Mouse (Mus musculus) cerebellum, adult 8-10 months (tissue): Measurements from ENCODE around the gene Prn.
A peak's percentile ranks its signal among the peaks of the same experiment; 100 is the strongest.

Source experiments
- DNase-seq: peaks from one replicate; pipeline ENCODE4 v3.0.0; 2022

Prn gene

DNA sequence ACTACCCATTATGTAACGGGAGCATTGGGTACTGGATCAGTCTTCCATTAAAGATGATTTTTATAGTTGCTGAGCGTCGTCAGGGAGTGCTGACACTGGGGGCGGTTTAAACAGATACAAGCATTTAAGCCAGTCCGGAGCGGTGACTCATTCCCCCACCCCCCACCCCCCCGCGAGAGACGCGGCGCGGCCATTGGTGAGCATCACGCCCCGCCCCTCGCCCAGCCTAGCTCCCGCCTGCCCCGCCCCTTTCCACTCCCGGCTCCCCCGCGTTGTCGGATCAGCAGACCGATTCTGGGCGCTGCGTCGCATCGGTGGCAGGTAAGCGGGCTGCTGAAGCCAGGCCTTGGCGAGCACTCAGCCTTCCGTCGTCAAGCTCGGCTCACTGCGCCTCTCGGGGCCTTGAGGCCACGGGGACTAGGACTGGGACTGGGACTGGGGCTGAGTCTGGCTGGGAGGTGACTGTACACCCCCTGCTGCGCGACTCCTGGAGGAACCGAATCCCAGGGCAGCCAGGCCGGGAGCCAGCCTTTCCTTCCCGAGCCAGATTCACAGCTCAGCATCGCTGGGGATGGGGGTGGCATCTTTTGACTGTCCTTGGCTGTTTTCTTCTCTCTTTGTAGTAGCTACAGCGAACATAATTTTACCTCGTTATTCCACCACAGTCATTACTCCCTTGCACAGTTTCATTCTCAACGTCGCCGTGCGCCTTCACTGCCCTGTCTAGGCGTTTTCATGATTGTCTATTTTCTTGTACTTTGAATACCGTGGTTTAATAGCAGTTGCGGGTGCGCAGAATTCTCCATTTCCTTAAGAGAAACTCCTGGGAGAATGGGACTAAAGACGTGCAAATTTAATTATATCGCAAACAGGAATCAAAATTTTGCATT, at the start of gene Prn, which contains the start of gene Prnp:
Prn (plus strand) TSS at position 275 of the 890 bp plus-strand sequence.
Prnp (plus strand) TSS at position 246 of the 890 bp plus-strand sequence.
- peak; percentile 92 for DNase-seq

DNA sequence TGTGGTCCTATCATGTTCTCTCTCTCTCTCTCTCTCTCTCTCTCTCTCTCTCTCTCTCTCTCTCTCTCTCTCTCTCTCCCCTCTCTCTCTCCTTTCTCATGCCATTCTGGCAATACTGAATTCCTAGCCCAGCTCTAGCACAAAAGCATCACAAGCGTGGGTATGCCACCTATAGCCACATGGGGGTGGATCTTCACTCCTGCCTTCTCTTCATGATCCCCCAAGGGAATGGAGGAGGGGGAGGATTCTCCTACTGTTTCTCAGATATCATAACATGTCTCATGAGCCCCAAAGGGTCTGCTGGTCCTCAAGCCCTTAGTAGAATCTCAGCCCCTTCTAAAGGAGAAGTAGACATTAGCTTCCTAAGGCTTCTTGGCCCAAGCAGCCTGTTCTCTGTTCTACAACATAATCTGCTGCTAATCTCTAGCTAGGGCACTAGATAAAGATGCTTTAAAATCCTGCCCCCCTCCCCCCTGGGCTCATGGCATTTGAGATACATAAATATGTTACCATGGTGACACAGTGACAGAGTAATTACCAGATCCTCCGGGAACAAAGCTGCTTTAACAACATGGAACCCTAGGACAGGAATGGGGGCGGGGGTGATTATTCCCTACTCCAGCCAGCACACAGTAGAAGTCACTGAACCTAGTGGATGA, 47.0 kb upstream of the Prn start:
- DNase-seq = no peak

DNA sequence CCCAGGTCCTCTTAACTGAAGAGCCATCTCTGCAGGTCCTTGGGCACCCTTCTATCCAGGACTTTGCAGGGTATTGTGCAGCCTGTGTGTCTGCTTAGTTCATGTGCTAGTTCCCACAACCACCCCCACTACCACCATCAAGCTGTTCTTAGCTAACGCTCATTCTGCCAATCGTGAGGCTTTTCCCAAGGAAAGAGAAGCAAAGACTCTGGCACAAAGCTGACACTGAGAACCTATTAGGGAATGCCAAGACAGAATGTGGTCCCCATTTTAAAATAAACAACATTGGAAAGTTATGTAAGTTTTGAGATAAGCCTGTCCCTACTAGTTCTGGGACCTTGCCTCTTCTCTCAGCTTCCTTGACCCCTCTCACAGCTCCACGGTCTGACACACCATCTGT, 46.3 kb upstream of the Prn start:
- no peak for DNase-seq

DNA sequence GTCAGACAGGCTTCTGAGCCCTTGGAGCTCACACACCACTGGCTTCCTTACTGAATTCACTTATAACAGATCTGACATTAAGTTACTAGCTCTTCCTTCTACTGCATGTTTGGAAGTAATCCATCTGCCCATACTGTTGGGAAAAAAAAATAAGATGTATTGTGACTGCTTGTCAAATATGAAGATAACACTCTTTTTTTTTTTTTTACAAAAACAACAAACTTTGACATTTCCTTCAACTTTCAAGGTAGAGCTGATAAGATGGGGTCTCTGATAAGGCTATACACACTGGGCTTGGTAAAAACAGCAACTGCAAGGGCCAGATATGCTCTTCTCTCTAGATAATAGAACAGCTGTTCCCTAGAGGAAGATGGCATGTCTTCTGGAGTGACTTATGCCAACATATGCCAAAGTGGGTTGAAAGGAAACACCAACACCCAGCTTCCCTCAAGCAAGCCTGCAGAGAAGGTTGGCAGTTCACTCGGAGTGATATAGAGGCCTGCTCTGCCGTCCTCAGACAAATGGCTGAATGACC, 45.4 kb upstream of the Prn start:
- DNase-seq = no peak

DNA sequence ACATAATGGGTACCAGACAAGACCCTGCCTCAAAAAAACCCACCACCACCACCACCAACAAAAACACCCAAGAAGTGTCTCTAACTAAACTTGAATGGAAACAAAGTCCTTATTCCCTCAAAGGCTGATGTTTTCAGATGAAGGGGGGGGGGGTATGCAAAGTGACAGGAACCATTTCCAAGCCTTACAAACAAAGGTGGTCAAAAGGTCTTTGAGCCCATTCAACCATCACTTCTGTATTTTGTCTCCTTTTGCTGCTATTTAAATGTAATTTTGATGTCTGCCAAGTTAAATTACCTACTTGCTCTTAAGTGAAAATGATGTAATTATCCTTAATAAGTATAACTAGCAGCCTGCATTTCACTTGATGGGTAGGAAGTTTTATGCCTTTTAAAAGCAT, 43.1 kb upstream of the Prn start:
- DNase-seq = no peak

DNA sequence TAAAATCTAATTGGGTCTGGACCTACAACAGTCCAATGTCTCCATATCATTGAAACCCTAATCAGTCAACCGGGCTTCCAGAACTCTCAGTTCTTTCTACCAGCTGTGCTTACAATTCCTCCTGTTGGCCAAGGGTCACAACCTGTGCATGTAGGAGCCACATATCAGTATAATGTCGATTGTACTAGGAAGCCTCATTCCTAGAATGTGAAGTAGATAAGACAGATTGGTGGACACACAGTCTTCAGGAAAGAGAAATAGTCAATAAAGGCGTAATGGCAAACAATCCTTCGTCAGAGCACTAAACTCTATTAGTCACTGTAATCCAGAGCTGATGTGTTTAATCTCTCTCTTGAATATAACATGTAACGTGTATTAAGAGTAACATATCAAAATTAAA, 40.8 kb upstream of the Prn start:
- DNase-seq = no peak

DNA sequence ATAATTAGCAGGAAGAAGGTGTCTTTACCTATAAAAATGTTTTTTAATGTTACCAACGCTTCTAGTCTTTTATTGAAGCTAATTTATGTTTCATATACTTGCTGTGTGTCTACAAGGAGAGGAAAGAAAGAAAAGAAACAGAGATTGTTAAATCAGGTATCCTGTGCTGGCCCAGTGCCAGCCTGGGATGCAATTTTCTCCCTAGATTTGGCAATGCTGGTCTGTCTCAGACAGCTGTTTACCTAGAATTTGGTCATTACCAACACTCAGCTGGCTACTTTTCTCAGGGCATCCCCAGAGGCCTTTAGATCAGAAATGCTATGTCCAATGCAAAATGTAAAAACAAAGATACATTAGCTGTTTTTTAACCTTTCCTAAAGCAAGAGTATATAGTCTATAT, 36.4 kb upstream of the Prn start:
- DNase-seq = no peak

DNA sequence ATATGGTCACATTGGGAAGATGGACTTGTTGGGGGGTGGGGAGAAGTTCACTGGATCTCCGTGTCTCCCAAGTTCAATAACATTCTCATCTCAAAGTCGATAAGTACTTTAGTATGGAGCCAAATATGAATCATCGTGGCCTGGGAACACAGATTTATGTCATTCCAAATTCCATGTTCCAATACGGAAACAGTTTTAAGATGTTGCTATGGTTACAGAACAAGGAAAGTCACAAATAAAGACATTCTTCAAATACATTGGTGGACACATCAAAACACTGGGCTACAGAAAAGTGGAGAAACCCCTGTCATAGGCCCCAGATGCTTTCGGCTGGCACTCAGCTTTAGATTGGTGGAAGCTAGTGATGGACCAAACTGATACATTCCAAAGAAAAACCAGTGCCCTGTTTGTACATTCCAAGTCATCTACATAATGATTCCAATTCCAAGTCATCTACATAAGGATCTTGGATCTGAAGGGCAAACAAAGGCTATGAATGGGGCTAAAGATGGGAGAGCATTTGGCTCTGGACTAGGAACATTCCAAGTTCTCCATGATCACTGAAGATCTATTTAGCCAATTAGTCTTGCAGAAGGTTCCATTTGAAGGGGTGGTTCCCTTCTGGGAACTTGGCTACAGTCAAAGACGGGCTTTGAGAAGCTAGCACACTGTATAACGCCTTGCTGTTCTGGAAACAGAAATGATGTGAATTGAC, 33.0 kb upstream of the Prn start:
- no peak for DNase-seq

DNA sequence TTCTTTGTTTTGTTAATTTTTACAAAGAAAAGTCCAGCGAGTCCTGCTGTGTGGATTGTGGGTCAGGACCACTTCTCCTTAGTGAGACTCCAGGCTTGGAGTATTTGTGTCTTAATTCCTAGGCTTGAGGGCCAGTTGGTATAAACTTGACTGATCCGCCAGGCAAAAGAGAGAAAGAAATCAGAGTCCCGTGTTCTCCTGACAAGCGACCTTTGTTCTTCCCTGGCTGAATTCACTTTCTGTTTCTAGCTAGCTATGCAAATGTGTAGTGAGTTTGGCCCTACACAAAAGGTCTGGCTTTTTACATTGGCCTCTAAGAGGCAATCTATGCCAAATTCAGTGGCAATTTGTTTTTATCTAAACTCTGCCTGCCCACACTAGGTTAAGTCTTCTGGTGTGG, 28.0 kb upstream of the Prn start:
- no peak for DNase-seq

DNA sequence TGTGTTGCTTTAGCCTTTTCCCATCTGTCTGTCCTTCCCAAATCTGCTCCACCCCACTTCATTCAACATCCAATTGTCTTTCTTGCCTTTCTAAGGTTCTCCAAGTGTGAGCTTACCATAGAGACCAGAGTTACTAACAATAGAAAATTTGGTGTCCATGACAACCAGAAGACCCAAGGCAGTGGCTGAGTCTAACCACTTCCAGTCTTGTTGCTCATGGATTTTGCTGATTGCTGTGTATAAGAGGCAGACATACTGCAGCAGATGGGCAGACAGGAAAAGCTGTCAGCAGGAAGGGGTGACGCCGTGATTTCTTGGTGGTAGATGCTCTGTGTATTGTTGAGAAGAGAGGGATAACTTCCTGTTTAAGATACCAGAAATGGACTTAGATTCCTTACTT, 26.6 kb upstream of the Prn start:
- DNase-seq = no peak

DNA sequence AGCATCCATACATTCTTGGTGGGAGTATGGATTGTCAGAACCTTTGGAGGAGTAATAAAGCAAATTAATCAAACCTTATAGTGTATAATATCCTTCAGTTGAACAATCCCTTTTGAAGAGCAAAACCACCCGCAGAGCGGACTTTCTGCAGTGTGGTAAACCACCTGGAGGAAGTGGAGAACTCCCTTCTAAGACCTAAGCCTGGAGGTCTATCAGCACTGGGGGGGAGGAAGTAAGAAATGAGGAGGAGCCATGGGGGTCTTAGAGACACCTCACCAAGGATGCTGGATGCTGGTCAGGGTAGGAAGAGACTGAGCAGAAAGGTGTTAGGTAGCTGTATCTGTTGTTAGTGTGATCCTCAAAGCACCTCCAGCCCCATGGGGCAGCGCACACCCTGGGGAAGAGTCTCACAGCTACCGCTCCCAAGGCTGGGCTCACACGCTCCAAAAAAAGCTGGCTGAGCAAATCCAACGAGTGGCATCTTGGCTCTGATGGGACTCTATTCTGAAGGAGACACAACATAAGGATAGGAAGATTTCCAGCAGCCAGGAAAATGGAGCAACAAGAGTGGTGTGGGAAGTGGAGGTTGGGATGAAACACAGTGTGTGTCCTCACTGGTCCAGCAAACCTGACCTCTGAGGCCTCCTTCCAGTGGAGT, 23.1 kb upstream of the Prn start:
- no peak for DNase-seq

DNA sequence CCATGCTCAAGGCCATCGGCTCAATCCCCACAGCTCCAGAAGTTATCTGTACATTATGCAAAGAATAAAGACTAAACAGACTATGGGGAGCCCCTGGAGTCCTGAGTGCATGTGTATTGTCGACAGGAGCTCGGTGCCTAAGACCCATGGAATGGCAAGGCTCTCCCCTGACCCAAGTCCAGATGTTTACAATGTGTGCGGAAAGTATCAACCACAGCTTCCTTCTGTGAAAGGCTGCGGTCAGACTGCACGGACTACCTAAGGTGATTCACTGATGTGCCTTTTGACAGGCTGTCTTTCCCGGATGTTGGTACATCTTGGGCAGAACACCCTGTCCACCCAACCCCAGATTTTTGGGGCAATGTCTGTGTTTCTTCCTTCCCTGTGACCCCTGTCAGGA, 21.5 kb upstream of the Prn start:
- DNase-seq = no peak

DNA sequence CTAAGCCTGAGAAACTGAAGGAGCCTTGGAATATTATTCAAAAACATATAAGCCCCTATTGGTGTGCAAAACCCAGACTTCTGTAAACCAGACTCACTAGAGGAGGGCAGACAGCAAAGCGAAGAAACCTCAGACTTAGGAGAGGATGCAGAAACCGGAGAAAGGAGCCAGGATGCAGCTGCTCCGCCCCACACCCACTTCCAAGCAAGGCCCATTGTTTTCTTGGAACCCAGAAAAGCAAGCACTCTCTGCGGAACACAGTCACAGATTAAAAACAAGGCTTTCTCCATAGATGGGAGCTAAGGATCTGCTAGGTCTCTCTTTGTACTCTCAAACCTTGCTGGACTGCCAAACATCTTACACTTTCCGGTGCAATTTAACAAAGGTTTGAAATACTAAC, 17.2 kb upstream of the Prn start:
- DNase-seq = no peak

DNA sequence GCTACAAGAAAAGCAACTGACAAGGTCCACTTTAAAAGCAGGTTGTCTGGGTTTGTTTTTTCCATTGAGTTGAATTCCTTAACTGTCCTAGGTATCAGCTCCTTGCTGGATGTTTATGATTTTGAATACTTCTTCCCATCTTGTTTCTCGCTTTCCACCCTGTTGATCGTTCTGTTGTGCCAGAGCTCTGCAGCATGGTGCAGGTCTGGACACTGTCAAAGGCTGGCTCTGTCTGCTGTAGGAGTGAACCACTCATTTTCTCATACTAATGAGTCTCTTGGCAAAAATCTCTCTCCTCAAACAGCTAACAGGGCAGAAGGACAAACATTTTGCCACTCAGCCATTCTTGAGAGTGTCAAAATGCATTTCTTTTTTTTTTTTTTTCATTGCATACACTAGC, 14.7 kb upstream of the Prn start:
- DNase-seq = no peak

DNA sequence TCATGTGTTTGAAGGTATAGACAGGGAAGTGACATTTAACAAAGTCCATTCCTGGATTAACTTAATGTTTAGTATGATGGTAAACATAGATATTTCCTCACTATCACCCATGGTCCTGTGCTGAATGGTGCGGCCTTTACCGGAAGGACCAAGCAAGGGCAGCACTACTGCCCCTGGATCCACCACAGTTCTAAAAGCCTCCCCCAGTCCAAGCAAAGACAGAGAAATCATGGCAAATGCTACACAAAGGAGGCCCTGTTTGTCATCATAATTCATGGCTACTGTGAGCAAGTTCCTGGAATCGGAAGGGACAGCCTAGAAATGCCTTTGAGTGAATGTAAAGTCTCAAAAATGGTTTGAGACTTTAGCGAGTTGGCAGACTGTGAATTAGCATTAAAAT, 13.7 kb upstream of the Prn start:
- no peak for DNase-seq

DNA sequence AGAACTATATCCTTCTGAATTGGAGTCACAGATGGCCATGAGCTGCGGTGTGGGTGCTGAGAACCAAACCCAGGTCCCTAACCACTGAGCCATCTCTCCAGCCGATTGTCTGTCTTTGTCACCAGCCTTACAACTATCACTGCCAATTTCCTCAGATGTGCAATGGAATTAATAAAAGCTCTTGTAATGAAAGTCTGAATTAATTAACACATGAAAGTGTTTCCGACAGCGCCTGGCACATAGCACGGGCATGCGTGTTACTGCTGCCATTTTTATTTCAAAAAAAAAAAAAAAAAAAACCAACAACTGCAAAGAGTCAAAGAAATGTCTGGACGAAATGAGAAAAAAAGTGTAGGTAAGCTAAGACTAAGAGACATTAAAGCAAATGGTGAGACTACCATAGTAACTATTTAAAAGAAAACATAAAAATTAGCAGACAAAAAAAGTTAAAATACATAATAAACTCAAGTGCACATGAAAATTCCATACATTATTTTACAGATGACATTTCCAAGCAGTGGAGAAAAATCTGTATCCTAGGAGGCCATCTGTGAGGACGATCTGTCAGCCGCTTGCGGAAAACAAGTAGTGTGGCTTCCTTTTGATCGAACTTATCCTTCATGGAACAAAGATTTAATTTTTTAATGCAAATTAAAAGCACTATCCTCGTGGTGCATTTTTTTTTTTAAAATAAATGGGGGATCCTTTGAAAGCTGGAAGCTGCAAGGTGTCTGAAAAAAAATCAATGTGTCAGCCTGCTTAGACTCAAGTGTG, 12.2 kb upstream of the Prn start:
- DNase-seq = no peak

DNA sequence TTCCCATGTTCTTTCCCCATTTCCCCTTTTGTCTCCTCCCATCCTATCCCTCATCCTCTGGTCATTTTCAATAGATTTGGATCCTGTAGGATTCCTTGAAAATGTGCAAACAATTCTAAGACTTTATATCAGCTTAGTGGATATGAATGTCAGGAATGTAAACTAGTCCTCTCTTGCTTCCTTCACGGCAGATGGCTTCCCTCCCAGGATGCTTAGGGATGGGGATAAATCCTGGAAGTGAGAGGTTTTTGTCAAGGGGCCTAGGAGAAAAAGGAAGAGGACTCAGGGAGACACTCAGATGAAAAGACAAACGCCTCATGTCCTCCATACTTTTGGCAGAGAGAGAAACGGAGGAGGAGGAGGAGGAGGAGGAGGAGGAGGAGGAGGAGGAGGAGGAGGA, 7.3 kb upstream of the Prn start:
- no peak for DNase-seq

DNA sequence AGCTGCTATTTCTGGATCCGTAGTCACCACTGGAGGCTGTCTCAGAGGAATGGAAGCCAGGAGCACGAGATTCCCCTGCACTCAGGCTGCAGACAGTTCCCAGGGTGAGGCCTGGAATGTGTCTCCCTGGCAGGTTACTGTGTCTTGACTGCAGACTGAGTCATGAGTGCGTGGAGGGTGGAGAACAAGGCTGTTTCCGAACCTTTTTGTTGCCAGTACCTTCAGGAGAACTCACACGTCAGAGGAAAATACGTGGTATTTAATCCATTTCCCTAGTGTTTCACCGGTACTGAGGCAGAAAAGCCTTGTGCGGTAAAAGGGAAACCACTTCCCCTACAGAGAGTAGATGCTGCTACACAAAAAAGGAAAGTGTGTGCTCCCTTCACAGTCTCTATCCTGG, 6.9 kb upstream of the Prn start:
- DNase-seq = no peak

DNA sequence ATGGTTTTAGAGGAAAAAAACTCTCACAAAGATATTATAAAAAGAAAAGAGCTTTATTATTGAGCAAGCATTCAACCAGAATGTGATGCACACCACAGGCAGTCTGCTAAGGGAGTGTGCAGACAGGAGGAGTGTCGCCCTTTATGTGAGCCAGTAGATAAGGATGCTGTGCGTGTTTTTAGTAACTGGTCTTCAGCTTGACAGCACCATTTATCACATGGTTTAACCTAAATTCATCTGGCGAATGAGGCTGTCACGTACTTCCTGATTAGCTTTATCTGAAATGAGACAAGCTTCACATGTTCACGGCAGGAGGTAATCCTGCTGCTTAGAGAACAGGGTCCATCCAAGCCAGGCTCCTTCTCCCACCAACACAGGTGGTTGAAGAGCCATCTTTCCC, 4.7 kb upstream of the Prn start:
- DNase-seq = no peak

DNA sequence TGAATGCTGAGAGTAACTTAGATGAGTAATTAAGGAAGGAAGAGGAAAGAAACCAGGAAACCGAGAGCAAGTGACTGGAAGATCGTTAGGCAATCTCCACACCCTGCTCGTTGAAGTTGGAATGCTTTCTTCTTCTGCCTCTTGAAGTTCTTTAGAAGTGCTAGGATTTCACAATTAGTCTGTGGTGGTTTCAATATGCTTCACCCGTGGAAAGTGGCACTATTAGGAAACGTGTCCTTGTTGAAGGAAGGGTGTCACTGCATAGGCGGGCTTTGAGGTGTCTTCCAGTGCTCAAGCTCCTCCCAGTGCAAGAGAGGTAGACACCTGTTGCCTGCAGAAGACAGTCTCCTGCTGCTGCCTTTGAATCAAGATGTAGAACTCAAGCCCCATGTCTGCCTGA, 4.0 kb upstream of the Prn start:
- DNase-seq = no peak

DNA sequence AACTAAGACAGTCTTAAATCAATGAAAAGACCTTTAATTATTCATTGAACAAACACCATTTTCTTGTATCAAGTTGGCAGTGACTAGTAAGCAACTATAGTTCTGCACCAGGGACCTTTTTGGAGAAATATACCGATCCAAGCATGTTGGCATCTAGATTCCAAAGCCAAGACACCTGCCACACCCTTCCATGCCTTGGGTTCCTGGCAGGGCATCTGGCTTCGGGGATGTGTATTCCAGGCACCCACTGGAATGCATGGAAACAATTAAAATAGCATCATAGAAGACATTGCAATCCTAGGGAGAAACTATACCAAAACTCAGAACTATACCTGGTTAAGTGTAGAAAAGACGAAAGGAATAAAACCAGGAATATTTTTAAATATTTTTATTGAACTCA, 3.5 kb upstream of the Prn start:
- DNase-seq = no peak

DNA sequence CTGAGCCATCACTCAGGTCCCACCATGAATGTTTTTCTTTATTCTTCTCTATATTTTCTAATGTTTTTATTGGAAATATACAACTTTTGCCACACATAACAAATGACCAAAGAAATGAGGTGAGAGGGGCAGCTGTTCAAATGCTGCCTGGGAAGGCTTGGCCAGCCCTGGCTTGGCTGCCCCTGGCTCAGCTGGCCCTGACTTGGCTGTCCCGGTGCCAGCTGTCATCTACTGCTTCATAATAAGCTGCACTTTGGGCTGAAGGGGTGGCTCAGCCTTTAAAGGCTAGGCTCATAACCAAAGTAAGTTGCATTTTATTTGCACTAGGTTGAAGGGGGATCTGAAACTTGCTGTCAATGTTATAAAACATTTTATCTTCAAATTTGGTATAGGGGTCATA, 2.9 kb upstream of the Prn start:
- no peak for DNase-seq
